Mouse (Mus musculus): ENCODE results near the gene Treml1. TPM values are rescaled to one million over a fixed set of nuclear protein-coding genes. Genes with fewer than 3 reads are reported as not detected.
"Not testable (repeated sequence)": the region's sequence is repeated elsewhere in the genome, so short reads cannot be mapped to it uniquely, and the experiment has no call there.

The Treml1 gene
- total RNA-seq (2021) = under 1 TPM in 1 of 2 experiments, not detected in 1; 0.23 TPM
- long read RNA-seq, experiment 1 = 0 reads
- long read RNA-seq, experiment 2 = 0 reads

DNA sequence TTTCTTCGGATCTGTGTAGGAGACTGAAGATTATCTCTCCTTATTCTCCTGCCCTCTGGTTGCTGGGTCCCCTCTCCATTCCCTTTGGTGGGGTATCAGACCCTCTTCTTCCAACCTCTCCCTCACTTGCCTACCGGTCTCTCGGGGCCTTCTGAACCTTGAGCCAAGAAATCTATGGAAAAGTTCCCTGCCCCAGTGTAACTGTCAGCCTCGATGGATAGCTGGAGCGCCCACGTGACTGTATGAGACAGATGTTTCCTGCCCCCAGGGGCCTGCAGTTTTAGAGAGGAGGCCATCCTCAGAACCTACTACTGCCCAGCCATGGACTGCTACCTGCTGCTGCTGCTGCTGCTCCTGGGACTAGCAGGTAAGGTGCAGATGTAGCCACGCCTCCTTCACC lies at the start of gene Treml1:
Gene Treml1 (plus strand): TSS at position 301 of the 400 bp plus-strand sequence.
- DNase-seq = no peak

DNA sequence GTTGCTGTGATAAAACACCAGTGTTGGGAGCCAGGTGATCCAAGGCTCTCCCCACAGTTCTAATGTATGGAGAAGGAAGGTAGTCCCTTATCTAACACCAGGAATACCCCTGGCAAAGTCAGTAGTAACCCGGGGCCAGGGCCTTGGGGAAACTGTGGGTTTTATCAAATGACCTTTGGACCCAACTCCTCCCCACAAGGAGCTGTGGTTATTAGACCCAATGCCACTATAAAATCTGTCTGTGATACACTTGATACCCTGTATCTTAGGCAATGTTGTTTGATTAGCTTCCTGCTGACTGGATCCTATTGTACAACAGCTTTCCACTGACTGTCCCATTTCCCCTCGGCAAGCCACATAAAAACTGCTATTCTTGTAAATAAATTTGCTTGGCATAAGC lies 47.6 kb upstream of the Treml1 start:
- DNase-seq = no peak

DNA sequence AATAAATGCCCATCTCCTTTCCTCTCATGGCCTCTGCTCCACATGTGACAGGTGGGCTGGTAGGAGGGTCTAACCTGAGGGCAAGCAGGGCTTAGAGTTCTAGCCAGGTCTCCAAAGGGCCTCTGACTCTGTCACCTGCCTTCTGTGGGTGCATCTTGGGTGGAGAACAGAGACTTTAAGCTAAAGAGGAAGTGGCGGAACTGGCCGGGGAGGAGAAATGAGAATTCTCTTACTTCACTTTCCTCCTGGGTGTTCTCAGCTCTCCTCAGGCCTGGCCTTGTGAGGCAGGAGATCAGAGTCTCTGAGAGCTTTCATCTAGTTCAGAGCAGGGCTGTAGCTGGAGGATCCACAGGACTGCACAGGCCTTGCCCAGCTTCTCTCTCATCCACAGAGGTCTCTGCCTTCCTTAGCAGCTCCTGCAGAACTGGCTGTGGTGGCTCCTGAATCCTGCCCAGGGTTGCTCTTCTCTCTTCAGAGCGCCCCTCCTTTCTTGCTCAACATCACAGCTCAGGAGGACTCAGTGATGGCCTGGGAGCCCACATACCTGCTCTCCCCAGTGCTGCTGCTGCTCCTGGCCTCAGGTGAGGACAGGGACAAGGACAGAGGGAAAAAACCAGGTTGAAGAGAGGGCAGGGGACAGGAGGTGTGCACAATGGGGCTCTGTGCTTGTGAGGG lies 43.7 kb upstream of the Treml1 start, which contains the start of gene B430306N03Rik:
Gene B430306N03Rik (plus strand): TSS at position 237 of the 675 bp plus-strand sequence.
- not testable (repeated sequence) for DNase-seq

DNA sequence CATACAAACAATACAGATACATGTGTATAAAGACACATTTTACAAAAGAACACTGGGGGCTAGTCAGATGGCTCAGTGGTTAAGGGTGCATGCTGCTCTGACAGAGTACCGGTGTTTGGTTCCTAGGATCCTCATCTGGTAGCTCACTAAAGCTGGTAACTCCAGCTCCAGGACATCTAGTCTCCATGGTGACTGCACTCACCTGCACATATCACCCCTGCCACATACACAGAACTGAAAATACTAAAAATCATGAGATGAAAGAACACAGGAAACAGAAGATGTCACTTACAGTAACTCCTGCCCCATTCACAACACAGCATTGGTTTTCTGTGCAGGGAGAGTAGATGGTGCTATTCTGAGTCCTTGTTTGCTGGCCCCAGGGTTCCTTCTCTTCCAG lies 41.0 kb upstream of the Treml1 start:
- no peak for DNase-seq

DNA sequence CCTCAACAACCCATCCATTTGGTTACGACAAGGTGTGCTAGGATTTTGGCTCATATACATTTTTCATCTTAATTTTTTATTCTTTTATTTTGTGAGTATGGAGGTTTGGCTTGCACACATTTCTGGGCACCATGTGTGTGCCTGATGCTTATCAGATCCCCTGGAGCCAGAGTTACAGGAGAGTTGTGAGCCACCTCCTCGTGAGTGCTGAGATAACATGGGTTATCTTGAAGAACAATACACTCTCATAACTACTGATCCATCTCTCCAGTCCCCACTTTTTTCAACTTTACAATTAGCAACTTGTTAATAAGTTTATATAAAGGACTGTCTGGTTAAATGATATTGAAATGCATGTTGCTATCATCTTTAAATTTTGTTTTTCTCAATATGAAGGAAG lies 38.4 kb upstream of the Treml1 start:
- DNase-seq = no peak

DNA sequence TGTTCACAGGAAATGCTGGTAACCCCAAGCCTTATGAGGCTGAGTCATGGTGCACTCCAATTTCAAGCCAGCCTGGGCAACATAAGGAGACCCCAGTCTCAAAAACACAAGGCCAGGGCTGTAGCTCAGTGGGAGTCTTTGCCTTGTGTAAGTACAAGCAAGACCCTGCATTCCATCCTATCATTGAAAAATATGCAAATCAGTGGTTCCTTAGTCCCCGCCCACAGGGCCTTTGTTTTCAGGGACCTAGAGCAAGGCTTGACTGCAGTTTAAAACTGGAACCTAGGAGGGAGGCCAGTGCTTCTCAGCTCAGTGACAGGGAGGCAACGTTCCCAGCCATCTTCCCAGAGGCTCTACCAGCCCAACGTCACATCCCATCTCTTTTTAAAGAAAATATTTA lies 36.5 kb upstream of the Treml1 start:
- no peak for DNase-seq

DNA sequence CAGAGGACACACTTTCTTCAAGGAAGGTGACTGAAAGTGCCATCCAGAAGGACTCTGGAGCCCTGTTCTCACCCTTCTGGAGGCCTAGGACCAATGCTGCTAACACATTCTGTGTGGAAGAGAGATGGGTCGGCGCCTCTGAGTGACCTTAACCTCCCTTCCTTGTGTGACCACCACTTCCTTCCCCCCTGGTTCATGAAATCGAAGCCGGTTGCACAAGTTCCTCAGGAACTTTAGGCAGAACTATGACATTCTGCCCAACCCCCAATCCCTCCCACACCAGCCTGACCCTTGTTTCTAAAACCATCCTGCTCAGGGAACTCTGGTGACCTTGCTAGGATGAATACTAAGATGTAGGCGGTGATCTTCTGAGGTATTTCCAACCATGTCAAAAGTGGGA lies 35.5 kb upstream of the Treml1 start:
- DNase-seq = no peak

DNA sequence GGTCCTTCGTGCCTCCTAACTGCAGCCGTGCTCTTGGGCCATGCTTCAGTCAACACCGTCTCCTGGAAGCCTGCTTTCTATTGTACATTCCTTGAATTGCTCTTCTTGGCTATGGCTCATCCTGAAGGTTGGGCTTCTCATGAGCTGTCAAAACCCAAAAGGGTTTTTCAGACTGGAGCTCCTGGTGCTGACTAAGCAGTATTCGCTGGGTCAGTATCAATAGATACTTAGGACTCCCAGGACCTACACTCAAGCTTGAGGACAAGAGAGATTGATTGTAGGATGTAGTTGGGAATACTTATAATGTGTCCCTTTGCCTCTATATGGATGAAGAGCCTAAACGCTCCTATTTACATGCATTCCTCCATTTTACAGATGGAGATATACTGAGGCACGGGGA lies 34.6 kb upstream of the Treml1 start:
- DNase-seq = no peak

DNA sequence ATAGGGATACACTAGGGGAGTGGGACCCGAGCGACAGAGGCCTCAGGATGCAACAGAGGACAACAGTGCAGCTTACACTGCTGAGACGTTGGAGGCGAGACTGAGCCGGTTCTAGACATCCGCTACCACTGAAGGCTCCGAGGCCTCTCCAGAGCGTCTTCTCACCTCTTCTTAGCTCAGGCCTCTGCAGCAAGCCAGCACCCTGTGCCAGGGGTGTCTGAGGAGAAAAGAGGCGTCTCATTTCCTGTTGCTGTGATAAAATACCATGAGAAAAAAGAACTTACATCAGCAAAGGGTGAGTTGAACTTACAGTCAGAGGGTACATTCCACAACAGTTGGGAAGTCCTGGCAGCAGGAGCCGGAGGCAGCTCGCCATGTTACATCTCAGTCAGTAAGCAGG lies 34.1 kb upstream of the Treml1 start:
- no peak for DNase-seq

DNA sequence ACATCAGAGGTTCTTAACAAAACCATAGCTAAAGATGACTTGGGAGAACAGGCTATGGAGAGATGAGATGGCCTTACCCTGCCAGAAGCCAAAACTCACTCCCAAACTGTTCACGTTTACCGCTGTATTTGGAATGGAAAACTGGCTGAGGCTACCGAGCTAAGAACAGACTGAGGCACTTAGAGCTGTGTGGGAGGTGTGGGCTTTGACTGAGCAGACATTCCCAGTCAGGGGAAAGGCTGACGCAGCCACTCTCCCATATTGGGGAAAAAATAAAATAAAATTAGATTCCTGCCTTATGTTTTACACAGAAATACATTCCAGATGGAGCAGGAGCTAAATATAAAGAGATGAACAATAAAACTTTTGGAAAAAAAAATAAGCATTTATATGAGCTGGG lies 33.1 kb upstream of the Treml1 start:
- DNase-seq = no peak

DNA sequence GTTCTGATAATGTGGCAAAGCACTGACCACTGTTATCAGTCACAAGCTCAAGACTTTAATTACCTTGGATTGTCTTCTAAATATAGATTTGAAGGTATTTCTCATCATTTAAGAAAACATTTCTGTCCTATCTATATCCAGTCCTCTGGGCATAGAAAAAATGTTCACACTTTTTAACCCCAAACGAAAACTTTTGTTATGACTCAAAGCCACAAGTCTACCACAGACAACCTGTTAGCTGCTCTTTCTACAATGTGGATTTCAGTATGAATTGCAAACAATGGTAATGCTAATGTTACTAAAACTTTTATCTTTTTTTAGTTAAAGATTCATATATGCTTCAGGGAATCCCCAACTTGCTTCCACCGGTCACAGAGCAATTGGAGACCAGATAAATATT lies 27.2 kb upstream of the Treml1 start:
- no peak for DNase-seq

DNA sequence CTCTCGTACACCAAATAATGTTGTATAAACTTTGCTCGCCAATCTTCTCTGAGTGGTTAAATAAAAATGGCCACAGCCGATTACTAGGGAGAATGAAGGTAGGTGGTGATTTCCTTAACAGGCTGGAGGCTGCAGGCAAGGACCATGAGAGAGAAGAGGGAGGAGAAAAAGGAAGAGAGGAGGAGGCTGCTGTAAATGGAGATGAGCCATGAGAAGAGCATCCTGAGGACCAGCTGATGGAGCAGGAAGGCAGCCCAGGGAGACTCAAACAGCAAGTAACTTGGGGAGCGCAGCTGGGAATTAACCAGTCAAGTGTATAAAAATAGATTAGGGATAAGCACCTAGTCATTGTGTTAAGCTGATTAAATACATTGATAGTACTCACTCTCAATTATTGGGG lies 25.5 kb upstream of the Treml1 start:
- DNase-seq = no peak

DNA sequence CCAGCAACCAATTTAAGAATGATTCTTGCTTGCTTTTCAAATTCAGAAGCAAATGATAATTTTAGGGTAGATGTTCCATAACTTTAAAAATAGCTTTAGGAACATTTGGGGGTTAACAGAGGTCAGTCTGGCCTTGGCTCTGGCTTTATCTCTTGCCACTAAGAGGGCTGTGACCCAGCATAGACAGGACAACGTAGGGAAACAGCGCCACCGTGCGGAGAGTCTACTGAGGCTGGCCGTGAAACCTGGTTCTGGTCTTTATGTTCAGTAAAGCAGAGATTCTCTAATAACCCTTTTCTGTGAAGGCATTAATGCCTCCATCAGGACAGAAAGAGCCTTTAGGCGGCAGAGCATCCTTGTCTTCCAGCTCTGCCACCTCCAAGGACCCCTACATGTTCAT lies 22.9 kb upstream of the Treml1 start:
- DNase-seq = peak; percentile 30

DNA sequence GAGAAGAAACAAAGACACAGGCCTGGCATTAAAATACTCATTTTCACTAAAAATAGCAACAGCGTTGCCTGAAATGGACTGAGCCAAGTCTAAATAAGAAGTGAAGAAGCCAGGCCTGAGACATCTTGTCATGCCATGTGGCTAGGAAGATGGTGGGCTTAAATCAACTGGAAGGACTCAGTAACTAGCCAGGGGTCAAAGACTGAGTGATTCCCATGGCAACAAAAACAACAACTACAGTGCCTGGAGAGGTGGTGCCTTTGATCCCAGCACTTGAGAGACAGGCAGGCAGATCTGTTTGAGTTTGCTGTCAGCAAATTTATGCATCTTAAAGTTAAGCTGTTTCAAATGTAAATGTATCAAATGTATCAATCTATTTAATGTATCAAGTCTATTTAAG lies 19.4 kb upstream of the Treml1 start:
- DNase-seq = no peak

DNA sequence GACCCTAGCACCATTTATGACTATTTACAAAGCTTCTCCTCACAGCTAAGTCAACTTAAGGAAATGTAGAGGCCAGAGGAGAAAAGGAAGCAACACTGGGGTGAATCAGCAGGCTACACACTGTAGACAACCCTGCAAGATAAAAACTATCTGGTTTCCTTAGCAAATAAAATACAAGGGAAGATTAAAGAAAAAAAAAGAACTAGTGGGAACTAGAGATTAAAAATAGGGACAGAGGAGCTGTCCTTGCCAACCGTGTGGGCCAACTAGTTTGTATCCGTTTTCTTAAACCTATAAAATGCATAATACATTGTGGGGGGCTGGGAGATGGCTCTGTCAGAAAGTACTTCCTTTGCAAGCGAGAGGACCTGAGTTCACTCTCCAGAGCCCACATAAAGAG lies 17.8 kb upstream of the Treml1 start:
- DNase-seq = no peak

DNA sequence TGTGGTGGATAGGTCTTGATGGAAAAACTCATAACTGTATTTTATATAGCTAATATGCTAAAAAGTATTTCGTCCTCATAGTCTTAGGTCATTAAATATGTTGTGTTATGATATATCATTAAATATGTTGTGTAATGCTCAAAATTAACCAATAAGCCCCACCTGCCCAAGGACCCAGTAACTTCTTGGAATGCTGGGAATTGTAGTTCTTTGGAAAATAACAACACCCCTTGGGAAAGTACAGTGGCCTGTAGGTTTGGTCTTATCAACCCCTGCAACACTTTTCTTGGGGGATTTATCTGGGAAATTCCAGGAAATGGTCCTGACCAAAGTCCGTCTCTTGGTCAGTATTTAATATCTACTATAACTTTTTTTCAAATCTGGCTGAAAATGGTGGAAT lies 16.7 kb upstream of the Treml1 start:
- no peak for DNase-seq

DNA sequence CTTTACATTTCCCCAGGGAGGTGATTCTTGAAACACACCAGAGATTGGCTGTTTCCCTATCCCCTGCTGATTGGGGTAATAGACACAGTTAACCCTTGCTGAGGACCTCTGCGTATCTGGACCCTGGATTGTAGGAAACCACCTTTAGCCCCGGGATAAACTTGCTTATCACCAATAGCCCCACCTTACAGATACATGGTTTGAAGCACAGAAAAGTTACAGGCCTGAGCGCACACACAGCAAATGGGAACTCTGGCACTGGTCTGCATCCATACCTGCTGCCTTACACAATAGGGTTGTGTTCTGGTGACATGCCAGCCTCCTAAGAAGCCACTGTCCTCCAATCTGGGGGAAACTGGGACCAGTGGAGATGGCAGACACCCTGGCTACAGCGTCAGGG lies 13.9 kb upstream of the Treml1 start:
- DNase-seq = no peak

DNA sequence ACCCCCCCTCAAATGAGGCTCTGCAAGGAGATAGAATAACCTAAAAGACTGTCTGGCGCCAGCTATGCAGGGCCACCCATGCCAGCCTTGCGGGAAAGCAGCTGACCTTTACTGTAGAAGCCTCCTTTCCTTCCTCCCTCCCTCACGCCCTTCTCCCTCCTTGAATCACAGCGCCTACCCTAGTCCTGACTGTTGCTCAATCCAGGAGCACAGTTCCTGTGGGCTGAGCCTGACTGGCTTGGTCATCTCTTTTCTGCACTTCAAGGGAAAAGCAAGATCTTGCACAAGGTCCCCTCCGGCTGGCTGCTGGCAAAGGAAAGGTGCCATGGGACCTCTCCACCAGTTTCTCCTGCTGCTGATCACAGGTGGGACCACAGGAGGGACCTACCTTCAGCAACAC lies 13.5 kb upstream of the Treml1 start, which contains the start of gene Trem2:
Gene Trem2 (plus strand): TSS at position 171 of the 400 bp plus-strand sequence.
- no peak for DNase-seq

DNA sequence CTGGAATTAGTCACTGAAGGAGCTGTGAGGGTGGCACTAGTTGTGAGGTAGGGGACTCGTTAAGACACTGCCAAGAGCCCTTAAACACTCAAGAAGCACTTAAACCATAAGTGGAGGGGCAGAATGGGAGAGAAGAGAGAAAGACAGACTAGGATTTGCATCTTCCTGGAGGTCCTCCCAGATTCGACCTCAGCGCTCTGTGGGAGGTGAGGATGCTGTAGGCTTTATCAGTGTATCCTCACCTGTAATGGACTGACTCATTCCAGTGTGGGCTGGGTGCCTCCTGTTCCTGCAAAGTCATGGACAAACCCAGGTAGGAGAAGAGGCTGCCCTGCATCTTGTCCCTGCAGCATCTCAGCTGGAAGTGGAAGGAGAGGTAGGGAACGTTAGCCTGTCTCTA lies 12.9 kb upstream of the Treml1 start:
- DNase-seq = no peak

DNA sequence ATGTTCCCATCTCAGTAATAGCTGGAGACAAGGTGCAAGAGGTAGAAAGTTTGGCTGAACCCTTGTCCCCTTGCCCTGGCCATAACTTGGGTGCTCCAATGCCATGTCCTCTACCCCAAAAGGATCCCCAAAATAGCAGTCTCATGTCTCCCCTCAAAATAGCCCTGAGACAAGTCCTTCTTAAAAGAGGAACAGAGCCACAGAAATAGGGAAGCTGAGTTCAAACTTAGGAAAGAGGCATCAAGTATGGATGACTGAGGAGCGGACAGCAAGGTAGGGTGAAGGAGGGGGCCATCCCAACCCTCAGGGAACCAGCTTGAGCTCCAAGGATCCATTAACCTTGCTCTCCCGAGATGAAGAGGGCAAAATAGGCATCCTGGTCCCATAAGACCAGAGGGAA lies 12.4 kb upstream of the Treml1 start:
- no peak for DNase-seq

DNA sequence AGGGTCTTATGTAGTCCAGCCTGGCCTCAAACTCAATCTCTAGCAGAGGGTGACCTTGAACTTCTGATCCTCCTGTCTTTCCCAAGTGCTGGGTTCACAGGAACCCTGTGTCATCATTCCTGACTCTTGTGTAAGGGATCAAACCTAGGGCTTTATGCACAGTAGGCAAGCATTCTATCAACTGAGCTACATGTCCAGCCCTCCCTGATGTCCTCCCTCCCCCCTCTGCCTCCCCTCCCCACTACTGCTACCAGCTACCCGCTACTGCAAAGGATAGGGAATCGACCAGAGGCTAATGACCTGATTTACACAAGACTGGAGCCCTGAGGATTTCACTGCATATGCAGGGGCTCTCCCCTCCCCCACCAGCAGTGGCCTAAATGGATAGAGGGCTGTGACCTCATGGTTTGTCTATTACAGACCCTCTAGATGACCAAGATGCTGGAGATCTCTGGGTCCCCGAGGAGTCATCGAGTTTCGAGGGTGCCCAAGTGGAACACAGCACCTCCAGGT lies 9.0 kb upstream of the Treml1 start:
- no peak for DNase-seq

DNA sequence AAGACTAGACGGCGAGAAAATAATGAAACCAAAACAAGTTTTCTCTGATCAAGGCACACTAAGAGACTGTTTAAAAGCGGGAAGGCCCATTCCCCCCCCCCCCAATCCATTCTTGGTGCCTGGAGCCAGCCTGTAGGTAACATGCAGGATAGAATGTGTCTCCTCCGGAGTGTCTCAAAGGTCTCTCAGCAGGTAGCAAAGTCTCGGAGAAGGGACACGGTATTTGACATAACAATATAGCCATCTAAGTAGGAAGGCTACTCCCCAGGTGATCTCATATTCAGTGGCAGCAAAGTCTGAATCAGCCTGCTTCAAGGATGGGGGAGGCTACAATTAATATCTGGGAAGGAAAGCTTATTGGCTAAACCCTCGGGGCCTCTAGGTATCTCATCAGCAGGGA lies 6.7 kb upstream of the Treml1 start:
- DNase-seq = not testable (repeated sequence)

DNA sequence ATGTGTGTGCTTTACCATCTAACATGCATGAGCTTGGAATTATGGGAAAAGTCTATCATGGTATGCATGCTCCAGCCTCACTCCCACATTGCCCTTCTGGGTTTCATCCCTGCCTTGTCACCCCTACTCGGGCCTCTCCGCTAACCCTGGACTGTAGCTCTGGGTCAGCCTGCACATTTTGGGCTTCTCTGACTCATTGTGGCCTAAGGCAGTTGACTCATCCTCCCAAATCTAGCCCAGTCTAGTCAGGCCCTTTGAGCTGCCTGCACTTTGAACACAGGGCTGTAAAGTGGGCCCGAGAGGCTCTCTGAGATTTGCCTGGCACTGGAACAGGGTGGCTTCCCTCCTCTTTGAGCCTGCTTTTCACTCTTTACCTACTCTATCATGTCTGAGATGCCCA lies 3.9 kb upstream of the Treml1 start:
- no peak for DNase-seq

DNA sequence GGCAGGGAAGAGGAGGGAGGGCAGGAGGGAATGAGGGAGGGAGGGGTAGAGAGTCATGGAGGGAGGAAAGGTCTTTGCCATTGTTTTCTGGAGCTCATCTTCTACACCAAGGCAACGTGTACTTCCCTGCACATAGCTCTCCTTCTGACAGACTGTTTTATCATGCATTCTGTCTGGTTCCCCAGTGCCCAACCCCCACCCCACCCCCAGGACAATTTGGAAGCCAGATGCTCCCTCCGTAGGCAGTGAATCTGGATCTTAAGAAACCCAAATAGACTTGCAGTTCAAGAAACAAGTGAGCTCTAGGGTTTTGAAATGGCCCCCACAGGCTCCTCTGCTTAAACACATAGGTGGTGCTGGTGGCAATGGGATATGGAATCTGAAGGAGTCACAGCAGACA lies 1.8 kb upstream of the Treml1 start:
- DNase-seq = no peak

All from gastrocnemius, postnatal 25 days (tissue).